Mouse (Mus musculus) T-helper 2 cell (primary cell): ENCODE results near the gene Gm10142.
"Not testable (repeated sequence)": the region's sequence is repeated elsewhere in the genome, so short reads cannot be mapped to it uniquely, and the experiment has no call there.

Source experiments
- in situ Hi-C: fragments of 300-600 bp; cut with MboI, MseI; formaldehyde crosslinking; loops from one replicate; pipeline ENCODE4 v1.15.1; 2025; ENCODE audit warnings: high pct_unique_total_duplicates

The Gm10142 gene

DNA sequence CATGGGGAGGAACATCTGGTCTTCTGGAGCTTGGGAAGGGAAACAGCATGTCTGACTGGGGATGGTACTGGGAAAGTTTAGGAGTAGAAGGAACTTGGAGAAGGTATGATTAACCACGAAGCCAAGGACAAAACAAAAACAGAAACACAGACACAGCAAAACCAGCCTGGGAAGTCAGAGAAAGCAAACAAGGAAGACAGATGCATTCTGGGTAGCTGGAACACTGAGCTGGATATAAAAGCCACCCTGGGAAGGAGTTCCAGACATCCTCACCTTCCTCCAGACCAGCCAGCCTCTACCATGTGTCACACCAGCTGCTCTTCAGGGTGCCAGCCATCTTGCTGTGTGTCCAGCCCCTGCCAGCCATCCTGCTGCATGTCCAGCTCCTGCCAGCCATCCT is at the start of gene Gm10142:
Gene Gm10142 (plus strand): TSS at position 301 of the 400 bp plus-strand sequence.
- in situ Hi-C loops = no loop called here

DNA sequence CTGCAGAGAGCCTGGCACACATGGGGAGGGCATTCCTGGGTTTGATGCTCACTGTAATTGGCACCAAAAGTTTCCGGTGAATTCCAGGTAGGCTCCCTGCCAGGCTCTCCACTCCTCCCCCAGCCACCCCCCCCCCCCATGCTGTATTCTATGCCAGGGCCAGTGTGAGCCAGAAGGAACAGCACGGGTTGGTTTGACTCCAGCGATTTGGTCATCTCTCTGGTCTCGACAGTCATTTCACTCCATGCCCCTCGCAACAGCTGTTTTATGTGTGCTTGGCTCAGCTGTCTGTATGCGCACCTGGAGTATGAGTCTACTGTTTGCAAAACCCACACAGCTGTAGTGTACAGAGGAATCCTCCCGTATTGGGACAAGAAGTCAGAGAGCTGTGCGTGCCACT is 49.3 kb upstream of the Gm10142 start:
- in situ Hi-C loops = no loop called here

DNA sequence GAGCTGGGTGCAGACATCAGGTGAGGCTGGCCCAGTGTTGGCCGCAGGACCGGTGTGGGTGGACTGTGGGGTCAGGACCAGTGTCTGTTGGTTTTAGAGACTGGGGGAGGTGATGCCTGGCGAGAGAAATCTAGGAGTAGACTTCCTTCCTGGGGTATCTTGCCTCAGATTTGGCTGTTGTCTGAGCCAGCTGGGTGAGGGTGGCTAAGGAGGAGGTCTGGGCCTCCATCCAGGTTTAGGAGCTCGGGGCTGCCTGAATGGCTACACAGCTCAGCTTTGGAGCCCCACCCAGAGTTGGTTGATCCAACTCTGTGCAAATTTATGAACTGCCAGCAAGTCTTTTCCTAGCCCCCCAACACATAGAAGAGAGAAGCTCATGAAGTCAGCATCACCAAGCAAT is 48.2 kb upstream of the Gm10142 start:
- in situ Hi-C loops = no loop called here

DNA sequence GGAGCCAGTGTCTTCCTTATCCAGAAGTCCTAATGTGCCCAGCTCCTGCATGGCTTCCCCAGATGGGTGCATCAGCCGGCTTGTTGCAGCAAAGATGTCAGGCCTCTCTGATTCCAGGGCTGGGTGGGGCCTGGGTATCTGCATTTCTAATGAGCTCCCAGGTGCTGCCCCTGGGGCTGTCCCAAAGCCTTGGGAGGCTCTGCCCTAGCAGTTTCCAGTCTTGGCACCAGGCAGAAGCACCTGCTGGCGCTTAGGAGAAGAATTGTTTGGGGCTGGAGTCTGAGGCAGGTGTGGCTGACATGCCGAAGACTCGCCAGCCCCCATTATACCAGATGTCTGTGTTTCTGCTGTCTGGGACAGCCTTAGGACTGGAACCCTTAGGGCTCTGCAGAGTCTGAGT is 44.9 kb upstream of the Gm10142 start:
- in situ Hi-C loops = no loop called here

DNA sequence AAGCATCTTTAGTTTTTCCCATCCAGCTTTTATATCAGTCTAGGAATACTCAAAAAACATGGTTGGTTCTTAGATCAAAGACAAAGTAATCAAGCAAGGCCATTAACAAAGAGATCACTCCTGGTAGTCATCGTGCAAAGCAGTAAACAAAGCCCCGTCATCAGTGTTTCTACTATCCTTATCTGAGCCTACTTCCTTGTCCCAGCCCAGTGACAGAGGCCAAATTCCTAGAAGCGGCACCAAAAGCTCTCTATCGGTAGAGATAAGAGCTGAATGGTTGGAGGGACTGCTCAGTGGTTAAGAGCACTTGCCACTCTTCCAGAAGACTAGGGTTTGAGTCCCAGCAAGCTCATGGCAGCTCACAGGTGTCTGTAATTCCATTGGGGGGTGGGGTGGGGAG is 44.1 kb upstream of the Gm10142 start:
- in situ Hi-C loops = no loop called here

DNA sequence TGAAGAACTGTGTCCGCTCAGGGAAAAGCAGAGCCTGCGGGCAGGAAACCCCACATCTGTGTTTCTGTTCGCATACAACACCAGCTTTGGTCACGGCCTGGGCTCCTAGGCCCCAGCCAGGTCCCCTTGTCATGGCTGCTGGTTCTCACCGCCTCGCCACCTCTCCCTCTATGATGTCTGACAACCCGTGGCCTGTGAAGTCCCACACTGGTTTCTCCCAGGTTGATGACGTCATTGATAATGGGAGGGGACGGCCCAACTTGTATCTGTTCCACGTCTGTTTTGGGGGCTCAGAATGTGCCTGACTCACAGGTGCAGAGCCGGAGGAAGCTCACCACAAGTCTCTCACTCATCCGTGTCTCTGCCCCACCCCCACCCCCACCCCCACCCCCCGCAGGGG is 41.8 kb upstream of the Gm10142 start:
- in situ Hi-C loops = no loop called here

DNA sequence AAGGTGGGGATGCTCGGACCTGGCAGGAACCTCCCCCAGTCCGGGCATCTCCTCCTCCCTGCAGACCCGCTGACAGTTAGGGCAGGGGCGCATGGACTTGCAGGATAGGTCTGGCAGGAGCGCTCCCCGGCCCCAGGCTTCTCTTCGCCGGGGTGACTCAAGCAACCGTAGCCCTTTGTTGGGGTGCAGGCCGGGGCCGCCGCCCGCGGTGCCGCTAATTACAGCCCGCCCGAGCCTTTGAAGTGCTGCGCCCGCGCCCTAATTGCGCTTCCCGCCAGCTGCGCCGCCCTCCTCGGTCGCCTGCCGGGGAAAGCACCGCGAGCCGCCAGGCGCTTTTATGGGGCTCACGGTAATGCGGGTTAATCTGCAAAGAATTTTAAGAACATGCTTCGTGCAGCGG is 38.0 kb upstream of the Gm10142 start:
- in situ Hi-C loops = no loop called here

DNA sequence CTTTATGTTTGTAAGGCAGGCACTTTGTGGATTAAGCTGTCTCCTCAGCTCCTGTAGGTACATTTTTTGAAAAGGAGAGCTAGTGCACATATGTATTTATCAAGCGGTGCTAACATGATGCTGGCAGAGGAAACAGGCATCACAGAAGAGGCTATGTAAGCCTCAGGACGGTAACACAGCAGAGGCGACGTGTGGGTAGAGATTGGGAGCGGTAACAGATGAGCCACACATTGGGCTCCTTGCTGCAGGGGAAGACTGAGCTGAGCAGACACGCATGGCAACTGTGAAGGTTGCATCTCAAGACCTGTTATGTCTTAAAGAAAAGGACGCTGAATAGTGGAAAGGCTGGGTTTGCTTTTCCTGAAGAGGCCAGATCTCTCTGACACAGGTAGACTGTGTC is 32.6 kb upstream of the Gm10142 start:
- in situ Hi-C loops = no loop called here

DNA sequence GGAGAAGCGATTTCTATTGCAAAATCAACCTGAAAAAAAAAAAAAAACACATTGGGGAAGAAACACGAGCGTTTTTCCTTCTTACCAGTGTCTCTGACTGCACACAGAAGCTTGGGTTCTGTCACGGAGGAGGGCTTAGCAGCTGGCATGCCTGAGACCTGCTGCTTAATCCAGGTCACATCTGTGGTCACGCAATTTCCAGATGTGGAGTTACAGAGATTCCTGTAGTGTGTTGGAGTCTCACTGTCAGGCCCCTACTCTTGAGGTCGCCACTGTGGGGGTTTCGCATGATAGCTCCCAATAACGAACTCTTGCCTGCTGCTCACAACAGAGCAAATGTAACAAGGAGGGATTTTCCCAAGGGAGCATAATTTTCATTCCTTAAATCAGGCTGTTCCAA is 31.4 kb upstream of the Gm10142 start:
- in situ Hi-C loops = no loop called here

DNA sequence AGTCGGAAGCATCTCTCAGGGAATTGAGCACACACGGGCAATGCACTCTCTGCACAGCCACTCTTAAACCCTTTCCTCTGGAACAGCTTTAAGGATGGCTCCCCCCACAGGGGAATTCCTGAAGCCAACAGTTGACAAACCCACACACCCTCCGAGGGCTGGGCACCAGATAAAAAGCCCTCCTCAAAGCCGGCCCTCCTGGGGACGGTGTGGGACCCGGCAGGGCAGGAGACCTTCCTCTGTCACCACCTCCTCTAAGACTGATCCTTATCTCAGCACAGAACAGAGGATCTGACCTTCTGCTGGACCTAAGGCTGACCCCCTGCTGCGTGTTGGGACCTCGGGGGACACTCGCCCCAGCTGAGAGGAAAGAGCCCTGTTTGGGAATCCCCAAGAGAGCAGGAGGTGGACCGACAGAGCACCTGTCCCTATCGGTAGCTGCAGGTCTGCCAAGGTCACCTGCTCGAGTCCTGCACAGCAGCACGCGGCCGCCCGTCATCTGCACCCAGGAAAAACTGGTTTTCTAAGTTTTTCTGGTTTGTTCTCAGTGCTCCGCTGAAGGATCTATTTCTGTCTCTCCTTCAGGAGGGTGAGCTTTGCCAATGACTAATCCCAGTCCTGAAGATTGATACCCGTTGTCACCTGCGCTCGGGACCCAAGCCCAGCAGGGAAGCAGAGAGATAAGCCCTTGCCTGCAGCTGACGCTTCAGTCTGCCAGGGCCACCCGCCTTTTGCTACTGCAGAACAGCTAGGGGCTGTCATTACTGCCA is 29.5 kb upstream of the Gm10142 start, which contains the start of gene Tspear:
Gene Tspear (plus strand): TSS at position 675 of the 770 bp plus-strand sequence.
- in situ Hi-C loops = no loop called here

DNA sequence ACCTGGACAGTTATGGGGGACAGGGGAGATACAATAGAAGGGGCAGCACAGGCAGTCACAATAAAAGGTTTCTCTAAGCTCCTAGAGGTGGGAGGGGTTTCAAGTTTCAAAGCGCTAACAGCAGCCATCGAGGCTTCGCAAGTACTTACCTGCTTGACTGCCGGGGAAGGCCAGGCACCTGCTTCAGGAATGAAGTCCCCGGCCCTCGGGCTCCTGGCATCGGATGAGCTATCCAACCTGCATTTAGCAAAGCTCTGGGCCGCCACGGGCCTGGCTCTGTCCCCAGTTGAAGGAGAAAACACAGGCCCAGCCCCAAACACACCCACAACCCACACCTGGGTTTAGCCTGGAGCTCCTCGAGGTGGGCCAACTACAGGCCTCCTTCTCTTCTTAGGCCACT is 28.6 kb upstream of the Gm10142 start:
- in situ Hi-C loops = no loop called here

DNA sequence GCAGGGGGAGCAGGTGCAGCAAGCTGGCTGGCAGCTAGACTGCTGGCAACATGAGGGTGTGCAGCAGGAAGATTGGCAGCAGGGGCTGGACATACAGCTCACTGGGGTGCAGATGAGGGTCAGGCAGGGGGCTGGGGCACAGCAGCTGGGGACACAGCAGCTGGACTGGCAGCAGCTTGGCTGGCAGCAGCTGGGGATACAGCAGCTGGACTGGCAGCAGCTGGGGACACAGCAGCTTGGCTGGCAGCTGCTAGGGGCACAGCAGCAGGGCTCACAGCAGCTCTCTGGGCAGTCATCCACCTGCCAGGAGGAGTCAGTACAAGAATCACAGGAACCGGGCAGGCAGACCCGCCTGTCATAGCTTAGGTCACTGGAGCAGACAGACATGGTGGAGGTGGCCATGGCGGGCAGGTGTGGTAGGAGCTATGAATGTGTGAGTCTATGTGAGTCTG is 25.2 kb upstream of the Gm10142 start, which contains the start of gene Gm19402:
Gene Gm19402 (minus strand): TSS at position 402 of the 452 bp plus-strand sequence.
- in situ Hi-C loops = not testable (repeated sequence)

DNA sequence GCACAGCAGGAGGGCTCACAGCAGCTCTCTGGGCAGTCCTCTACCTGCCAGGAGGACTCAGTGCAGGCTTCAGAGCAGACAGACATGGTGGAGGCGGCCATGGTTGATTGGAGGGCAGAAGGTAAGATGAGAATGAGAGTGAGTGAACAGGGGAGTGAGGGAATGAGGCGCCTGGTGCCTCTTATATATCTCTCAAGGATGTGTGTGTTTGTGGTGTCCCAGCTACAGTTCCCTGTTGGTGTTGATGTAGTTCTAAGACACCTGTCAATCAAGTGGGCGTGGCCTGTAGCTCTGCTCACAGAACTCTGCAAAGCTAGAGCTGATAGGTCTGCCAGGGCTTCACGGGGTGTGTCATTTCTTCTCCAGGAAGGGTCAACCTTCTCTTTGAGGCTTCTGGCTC is 18.5 kb upstream of the Gm10142 start, which contains the start of gene Gm9508:
Gene Gm9508 (minus strand): TSS at position 101 of the 400 bp plus-strand sequence.
- in situ Hi-C loops = no loop called here

DNA sequence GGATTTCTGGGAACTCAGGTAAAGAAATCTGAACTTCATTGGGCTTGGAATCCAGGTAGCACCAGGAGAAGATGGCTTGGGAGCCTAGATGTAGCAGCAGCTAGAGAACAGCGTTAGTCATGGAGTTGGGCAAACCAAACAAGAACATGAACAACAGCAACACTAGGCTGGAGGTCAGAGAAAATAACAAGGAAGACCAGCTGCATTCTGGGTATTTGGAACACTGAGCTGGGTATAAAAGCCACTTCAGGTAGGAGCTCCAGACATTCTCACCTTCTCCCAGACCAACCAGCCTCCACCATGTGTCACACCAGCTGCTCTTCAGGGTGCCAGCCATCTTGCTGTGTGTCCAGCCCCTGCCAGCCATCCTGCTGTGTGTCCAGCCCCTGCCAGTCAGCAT is 9.3 kb upstream of the Gm10142 start, which contains the start of gene Gm10272:
Gene Gm10272 (plus strand): TSS at position 301 of the 400 bp plus-strand sequence.
- in situ Hi-C loops = no loop called here

DNA sequence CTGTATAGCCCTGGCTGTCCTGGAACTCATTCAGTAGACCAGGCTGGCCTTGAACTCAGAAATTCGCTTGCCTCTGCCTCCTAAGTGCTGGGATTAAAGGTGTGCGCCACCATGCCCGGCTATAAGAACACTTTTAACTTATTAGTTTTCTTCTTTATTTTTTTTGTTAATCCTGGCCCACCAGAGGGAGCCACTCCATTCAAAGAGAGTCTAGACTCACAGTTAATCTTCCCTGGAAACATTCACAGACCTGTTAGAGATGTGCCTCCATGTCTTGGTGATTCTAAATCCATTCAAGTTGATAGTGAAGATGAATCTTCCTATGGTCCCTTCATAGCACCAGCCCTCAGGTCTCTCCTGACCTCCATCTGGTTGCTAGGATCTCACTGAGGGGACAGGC is 5.8 kb upstream of the Gm10142 start:
- in situ Hi-C loops = no loop called here

DNA sequence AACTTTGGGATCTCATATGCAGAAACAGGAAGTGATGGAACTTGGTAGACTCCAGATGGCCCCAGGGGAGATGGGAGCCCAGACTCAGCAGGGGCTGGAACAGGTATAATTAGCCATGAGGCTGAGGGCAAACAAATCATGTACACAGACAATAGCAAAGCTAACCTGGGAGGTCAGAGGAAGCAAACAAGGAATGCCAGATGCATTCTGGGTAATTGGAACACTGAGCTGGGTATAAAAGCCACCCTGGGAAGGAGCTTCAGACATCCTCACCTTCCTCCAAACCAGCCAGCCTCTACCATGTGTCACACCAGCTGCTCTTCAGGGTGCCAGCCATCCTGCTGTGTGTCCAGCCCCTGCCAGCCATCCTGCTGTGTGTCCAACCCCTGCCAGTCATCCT is 4.5 kb upstream of the Gm10142 start, which contains the start of gene Gm10024:
Gene Gm10024 (plus strand): TSS at position 301 of the 400 bp plus-strand sequence.
- in situ Hi-C loops = not testable (repeated sequence)

DNA sequence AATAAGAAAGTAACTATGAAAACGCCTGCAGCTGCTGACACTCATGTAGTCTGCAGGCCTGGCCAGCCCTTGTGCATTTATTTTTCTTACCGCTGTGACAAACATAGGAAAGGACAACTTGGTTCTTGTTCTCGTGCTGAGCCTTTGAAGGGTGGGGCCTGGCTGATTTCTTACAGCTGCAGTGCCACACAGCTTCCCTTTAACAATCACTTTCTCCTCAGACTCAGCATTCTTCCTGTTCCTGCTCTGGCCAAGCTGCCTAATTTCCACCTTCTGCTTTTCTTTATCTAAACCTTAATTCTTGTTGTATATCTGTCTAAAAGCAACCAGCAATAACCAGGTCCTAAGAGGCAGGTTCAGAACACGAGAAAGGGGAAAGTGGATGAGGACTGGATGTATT is 1.9 kb upstream of the Gm10142 start:
- in situ Hi-C loops = no loop called here

DNA sequence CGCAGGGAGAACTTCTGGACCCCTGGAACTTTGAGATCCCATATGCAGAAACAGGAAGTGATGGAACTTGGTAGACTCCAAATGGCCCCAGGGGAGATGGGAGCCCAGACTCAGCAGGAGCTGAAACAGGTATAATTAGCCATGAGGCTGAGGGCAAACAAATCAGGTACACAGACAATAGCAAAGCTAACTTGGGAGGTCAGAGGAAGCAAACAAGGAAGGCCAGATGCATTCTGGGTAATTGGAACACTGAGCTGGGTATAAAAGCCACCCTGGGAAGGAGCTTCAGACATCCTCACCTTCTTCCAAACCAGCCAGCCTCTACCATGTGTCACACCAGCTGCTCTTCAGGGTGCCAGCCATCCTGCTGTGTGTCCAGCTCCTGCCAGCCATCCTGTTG is 4.7 kb downstream of the Gm10142 start, which contains the start of gene Krtap12-1:
Gene Krtap12-1 (plus strand): TSS at position 301 of the 400 bp plus-strand sequence.
- in situ Hi-C loops = not testable (repeated sequence)

DNA sequence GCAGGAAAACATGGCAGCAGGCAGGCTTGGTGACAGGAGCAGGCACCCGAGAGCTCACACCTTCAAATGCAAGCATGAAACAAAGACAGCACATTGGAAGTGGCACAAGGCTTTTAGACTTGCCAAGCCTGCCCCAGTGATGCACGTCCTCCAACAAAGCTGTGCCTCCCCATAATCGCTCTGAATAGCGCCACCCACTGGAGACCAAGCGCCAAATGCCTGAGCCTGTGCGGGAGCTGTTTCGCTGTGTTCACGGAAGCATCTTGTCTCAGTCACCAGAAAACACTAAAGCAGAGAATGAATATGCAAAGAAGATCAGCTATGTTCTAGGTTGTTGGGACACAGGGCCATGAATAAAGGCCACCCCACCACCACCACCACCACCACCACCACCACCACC is 9.2 kb downstream of the Gm10142 start:
- in situ Hi-C loops = no loop called here

DNA sequence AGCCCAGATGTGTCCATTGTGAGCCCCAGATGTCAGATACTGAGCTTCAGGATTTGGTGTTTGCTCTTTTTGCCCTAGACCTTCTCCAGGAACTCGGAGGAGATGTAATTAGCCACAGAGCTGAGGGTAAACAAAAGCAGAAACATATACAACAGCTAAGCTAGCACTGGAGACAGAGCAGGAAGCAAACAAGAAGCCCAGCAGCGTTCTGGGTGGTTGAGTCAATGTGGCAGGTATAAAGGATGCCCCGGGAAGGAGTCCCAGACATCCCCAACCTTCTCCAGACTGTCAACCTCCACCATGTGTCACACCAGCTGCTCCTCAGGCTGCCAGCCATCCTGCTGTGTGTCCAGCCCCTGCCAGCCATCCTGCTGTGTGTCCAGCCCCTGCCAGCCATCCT is 10.6 kb downstream of the Gm10142 start, which contains the start of gene Gm10100:
Gene Gm10100 (plus strand): TSS at position 301 of the 400 bp plus-strand sequence.
- in situ Hi-C loops = no loop called here

DNA sequence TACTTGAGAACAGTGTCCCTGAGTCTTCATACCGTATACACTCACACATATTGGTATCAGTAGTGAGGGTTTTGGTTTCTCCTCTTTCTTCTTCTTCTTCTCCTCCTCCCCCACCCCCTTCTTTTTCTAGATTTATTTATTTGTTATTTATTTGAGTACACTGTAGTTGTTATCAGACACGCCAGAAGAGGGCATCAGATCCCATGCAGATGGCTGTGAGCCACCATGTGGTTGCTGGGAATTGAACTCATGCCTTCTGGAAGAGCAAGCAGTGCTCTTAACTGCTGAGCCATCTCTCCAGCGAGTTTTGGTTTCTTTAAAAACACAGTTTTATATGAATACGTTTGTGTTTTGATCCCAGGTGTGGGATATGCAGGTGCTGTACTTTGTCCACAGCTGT is 12.7 kb downstream of the Gm10142 start:
- in situ Hi-C loops = no loop called here

DNA sequence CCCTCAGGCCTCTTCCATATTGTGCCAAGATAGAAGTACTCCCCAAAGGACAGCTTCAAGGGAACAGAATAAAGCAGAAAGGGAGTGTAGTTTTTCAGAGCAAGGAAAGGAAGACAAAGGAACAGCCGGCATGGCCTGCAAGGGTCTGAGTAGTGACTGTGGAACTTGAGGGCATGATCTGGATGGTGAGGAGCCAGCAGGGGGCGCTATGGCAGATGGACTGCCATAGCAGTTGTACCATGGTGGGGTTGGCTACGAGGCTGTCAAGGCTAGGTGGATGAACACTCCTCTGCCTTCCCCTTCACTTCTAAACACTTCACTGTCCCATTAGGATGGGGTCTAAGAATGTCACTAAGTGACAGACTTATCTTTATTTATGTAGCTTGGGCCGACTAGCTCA is 13.6 kb downstream of the Gm10142 start:
- in situ Hi-C loops = no loop called here

DNA sequence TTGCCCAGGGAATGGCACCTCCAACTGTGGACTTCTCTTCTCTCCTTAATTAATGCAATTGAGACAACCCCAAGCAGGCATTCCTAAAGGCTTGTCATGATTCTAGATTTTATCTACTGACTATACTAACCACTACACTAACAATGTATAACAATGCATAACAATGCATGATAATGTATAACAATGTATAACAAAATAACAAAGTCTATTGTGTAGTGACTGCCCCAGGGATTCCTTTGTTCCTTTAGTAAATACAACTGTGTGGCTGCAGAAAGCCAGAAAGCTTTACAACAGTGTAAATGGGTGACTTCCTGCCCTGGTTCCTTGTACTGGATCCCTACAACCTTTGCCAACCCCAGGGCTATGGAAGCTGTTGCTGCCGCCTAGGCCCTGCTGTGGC is 20.3 kb downstream of the Gm10142 start:
- in situ Hi-C loops = no loop called here
